Mouse (Mus musculus): ENCODE results near the gene Rere. TPM values are rescaled to one million over a fixed set of nuclear protein-coding genes. Genes with fewer than 3 reads are reported as not detected.

The Rere gene
- polyA plus RNA-seq, 1 experiment from 2014 or later, result 26.1 TPM

- H3K27me3 ChIP-seq, result no peaks in the 10 kb centered on the region
- H3K9me3 ChIP-seq (replicated peaks), result no peaks in the 10 kb centered on the region
- H3K4me2 ChIP-seq, result no peak overlapping the region
- H3K36me3 ChIP-seq (ENCODE audit: poor library complexity, severe bottlenecking), result no peaks in the 10 kb centered on the region
- no peak for ATAC-seq
- H3K4me1 ChIP-seq, result peaks cover 22% of the 10 kb centered on the region
- H3K4me3 ChIP-seq, result no peak overlapping the region
- H3K9ac ChIP-seq, result no peak overlapping the region
- H3K27ac ChIP-seq, result no peak overlapping the region
- 91% methylated on average over 5 of the region's 5 CpGs for WGBS
These were observed 74.4 kb downstream of the Rere start for GRCm38 (mm10) chr4:150355801-150356200.

GRCm38 (mm10) chr4:150361986-150362691 is 80.7 kb downstream of the Rere start:
- Histone ChIP-seq H3K4me3 (no peak overlapping the region), H3K9me3 (replicated peaks) (no peaks in the 10 kb centered on the region), H3K36me3 (ENCODE audit: poor library complexity, severe bottlenecking) (no peaks in the 10 kb centered on the region), H3K27me3 (no peaks in the 10 kb centered on the region), H3K9ac (0 out of 2 replicates have a peak overlapping the region, but pooled peaks have one; percentile 2), H3K4me2 (no peak overlapping the region), H3K27ac (no peak overlapping the region), H3K4me1 (peaks cover 29% of the 10 kb centered on the region)
- ATAC-seq, result no peak
- WGBS, result 12% methylated on average over 8 of the region's 8 CpGs

- Histone ChIP-seq H3K9ac (no peak overlapping the region), H3K9me3 (replicated peaks) (no peaks in the 10 kb centered on the region), H3K36me3 (ENCODE audit: poor library complexity, severe bottlenecking) (no peaks in the 10 kb centered on the region), H3K4me2 (no peak overlapping the region), H3K27me3 (no peaks in the 10 kb centered on the region), H3K4me1 (peaks cover 29% of the 10 kb centered on the region), H3K27ac (no peak overlapping the region), H3K4me3 (no peak overlapping the region)
- no peak for ATAC-seq
- 57% methylated on average over 5 of the region's 5 CpGs for WGBS
These were observed 81.4 kb downstream of the Rere start for GRCm38 (mm10) chr4:150362858-150363257.

GRCm38 (mm10) chr4:150364786-150365185 is 83.3 kb downstream of the Rere start:
- WGBS, result 92% methylated on average over 2 of the region's 2 CpGs
- no peaks in the 10 kb centered on the region for H3K9me3 ChIP-seq (replicated peaks)
- ATAC-seq, result no peak
- no peak overlapping the region for H3K4me3 ChIP-seq
- H3K4me2 ChIP-seq, result no peak overlapping the region
- no peak overlapping the region for H3K9ac ChIP-seq
- H3K36me3 ChIP-seq (ENCODE audit: poor library complexity, severe bottlenecking), result no peaks in the 10 kb centered on the region
- no peak overlapping the region for H3K27ac ChIP-seq
- peaks cover 36% of the 10 kb centered on the region for H3K4me1 ChIP-seq
- H3K27me3 ChIP-seq, result no peaks in the 10 kb centered on the region

GRCm38 (mm10) chr4:150366510-150367208 is 85.2 kb downstream of the Rere start:
- Histone ChIP-seq H3K9ac (no peak overlapping the region), H3K4me1 (peaks cover 44% of the 10 kb centered on the region), H3K4me2 (no peak overlapping the region), H3K27ac (peak overlapping the region; percentile 14; the same call in 1 of the 2 replicates), H3K4me3 (no peak overlapping the region), H3K9me3 (replicated peaks) (no peaks in the 10 kb centered on the region), H3K27me3 (no peaks in the 10 kb centered on the region), H3K36me3 (ENCODE audit: poor library complexity, severe bottlenecking) (no peaks in the 10 kb centered on the region)
- ATAC-seq, result no peak
- 76% methylated on average over 6 of the region's 6 CpGs for WGBS

GRCm38 (mm10) chr4:150371580-150372380 is 90.3 kb downstream of the Rere start:
- Histone ChIP-seq H3K4me1 (peaks cover 73% of the 10 kb centered on the region), H3K9ac (peak overlapping the region; percentile 91), H3K4me3 (peak overlapping the region; percentile 62), H3K4me2 (peak overlapping the region; percentile 92), H3K27me3 (no peaks in the 10 kb centered on the region), H3K27ac (peak overlapping the region; percentile 92), H3K9me3 (replicated peaks) (no peaks in the 10 kb centered on the region), H3K36me3 (ENCODE audit: poor library complexity, severe bottlenecking) (no peaks in the 10 kb centered on the region)
- ATAC-seq, result peak; percentile 89
- under 1% methylated on average over 57 of the region's 58 CpGs for WGBS

GRCm38 (mm10) chr4:150372631-150373041 is 91.2 kb downstream of the Rere start:
- 0% methylated on average over 3 of the region's 3 CpGs for WGBS
- peak overlapping the region; percentile 92 for H3K4me2 ChIP-seq
- H3K4me3 ChIP-seq, result peak overlapping the region; percentile 62
- ATAC-seq, result peak; percentile 37; the same call in 1 of the 2 replicates
- H3K9ac ChIP-seq, result peak overlapping the region; percentile 91
- H3K27ac ChIP-seq, result peak overlapping the region; percentile 92
- no peaks in the 10 kb centered on the region for H3K9me3 ChIP-seq (replicated peaks)
- no peaks in the 10 kb centered on the region for H3K27me3 ChIP-seq
- H3K4me1 ChIP-seq, result peaks cover 75% of the 10 kb centered on the region
- no peaks in the 10 kb centered on the region for H3K36me3 ChIP-seq (ENCODE audit: poor library complexity, severe bottlenecking)

GRCm38 (mm10) chr4:150373111-150374109 is 92.0 kb downstream of the Rere start:
- Histone ChIP-seq H3K9me3 (replicated peaks) (no peaks in the 10 kb centered on the region), H3K4me1 (peaks cover 76% of the 10 kb centered on the region), H3K36me3 (ENCODE audit: poor library complexity, severe bottlenecking) (no peaks in the 10 kb centered on the region), H3K4me2 (peak overlapping the region; percentile 92), H3K27ac (peak overlapping the region; percentile 92), H3K27me3 (no peaks in the 10 kb centered on the region), H3K4me3 (peak overlapping the region; percentile 62), H3K9ac (peak overlapping the region; percentile 91)
- 2% methylated on average over 15 of the region's 15 CpGs for WGBS
- peak; percentile 66 for ATAC-seq

- Histone ChIP-seq H3K4me1 (peaks cover 76% of the 10 kb centered on the region), H3K36me3 (ENCODE audit: poor library complexity, severe bottlenecking) (no peaks in the 10 kb centered on the region), H3K9me3 (replicated peaks) (no peaks in the 10 kb centered on the region), H3K27ac (peak overlapping the region; percentile 66), H3K4me2 (peak overlapping the region; percentile 15), H3K27me3 (no peaks in the 10 kb centered on the region), H3K4me3 (no peak overlapping the region), H3K9ac (peak overlapping the region; percentile 10; the same call in 1 of the 2 replicates)
- 39% methylated on average over 9 of the region's 9 CpGs for WGBS
- ATAC-seq, result no peak
These were observed 93.4 kb downstream of the Rere start for GRCm38 (mm10) chr4:150374651-150375447.

GRCm38 (mm10) chr4:150375448-150375935 is 94.0 kb downstream of the Rere start:
- peaks cover 76% of the 10 kb centered on the region for H3K4me1 ChIP-seq
- no peak for ATAC-seq
- H3K9me3 ChIP-seq (replicated peaks), result no peaks in the 10 kb centered on the region
- no peaks in the 10 kb centered on the region for H3K36me3 ChIP-seq (ENCODE audit: poor library complexity, severe bottlenecking)
- H3K4me2 ChIP-seq, result no peak overlapping the region
- H3K27ac ChIP-seq, result no peak overlapping the region
- H3K27me3 ChIP-seq, result no peaks in the 10 kb centered on the region
- 57% methylated on average over 1 of the region's 1 CpGs for WGBS
- no peak overlapping the region for H3K4me3 ChIP-seq
- no peak overlapping the region for H3K9ac ChIP-seq
